Mouse (Mus musculus): Measurements from ENCODE around the gene Eif4b. TPM values are rescaled to one million over a fixed set of nuclear protein-coding genes. Genes with fewer than 3 reads are reported as not detected.

Gene Eif4b
- 137 and 140 TPM in 2 replicates for polyA plus RNA-seq (2015; fragmentation: Nextera tagmentation; extraction: Ambion mirVana)

- H3K36me3 ChIP-seq (ENCODE audit: insufficient read depth, low read length) = no peaks in the 10 kb centered on the region
- peak within 1 kb of the TSS; percentile 98 for H3K27ac ChIP-seq (ENCODE audit: low read length)
- peak within 1 kb of the TSS; percentile 97 for H3K4me3 ChIP-seq (ENCODE audit: low read length)
- peak within 1 kb of the TSS; percentile 82 for H3K4me2 ChIP-seq (replicated peaks; ENCODE audit: low read depth, low read length)
- WGBS = under 1% methylated on average over 53 of the region's 58 CpGs
- H3K9ac ChIP-seq (replicated peaks; ENCODE audit: low read length) = peak within 1 kb of the TSS; percentile 98
- peaks cover 24% of the 10 kb centered on the region for H3K4me1 ChIP-seq (ENCODE audit: insufficient read depth, low read length)
- H3K27me3 ChIP-seq (ENCODE audit: insufficient read depth, low read length) = no peaks in the 10 kb centered on the region
- H3K9me3 ChIP-seq (ENCODE audit: low read length) = no peaks in the 10 kb centered on the region
- peak; percentile 96 for ATAC-seq (ENCODE audit: low FRiP score, low TSS enrichment)
Measured at GRCm38 (mm10) chr15:102073559-102074069, at the start of gene Eif4b. Gene Eif4b, plus strand, starts transcription at chr15:102073773.

GRCm38 (mm10) chr15:102023888-102024287 lies 49.7 kb upstream of the Eif4b start:
- Histone ChIP-seq H3K4me2 (replicated peaks; ENCODE audit: low read depth, low read length) (no peak overlapping the region), H3K9ac (replicated peaks; ENCODE audit: low read length) (no peak overlapping the region), H3K4me3 (ENCODE audit: low read length) (no peak overlapping the region), H3K27ac (ENCODE audit: low read length) (peak overlapping the region; percentile 81), H3K9me3 (ENCODE audit: low read length) (no peaks in the 10 kb centered on the region), H3K27me3 (ENCODE audit: insufficient read depth, low read length) (peaks cover 9% of the 10 kb centered on the region; the same call in 1 of the 2 replicates), H3K4me1 (ENCODE audit: insufficient read depth, low read length) (peaks cover 28% of the 10 kb centered on the region), H3K36me3 (ENCODE audit: insufficient read depth, low read length) (no peaks in the 10 kb centered on the region)
- WGBS = 57% methylated on average over 8 of the region's 8 CpGs
- no peak for ATAC-seq (ENCODE audit: low FRiP score, low TSS enrichment)

DNA sequence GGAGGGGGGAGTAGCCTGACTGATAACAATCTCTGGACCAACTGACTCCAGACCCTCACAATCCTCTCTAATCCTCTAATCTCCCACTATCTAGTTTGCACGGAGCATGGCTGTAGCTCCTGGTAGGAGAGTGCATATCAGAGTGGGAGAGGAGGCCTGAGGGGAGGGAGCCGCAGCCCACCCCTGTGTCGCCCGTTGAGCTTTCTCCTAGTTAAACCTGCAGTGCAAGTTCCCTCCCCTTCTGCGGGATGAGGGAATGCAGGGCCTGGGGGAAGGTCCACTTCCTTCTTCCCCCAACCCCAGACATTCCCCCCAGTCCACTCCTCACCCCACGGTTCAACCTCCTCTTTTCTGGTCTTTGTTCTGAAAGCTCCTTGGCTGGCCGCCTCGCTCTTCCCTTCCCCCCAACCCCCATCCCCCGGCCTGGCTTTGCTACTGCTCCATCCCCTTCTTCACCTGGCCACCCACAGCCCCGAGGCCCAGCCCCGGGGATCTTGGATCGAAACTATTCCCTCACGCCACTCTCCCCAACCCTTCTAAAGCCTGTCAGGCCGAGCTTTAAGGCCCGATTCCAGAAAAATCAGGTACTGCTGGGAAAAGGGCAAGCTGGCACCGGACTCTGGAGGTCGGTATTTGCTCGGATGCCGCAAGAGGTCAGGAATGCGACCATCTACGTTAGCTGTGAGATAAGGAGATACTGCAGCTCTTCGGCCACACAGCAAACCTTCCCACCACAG lies 48.3 kb upstream of the Eif4b start:
- Histone ChIP-seq H3K9ac (replicated peaks; ENCODE audit: low read length) (peak overlapping the region; percentile 58), H3K4me1 (ENCODE audit: insufficient read depth, low read length) (peaks cover 28% of the 10 kb centered on the region), H3K27ac (ENCODE audit: low read length) (peak overlapping the region; percentile 81), H3K36me3 (ENCODE audit: insufficient read depth, low read length) (no peaks in the 10 kb centered on the region), H3K27me3 (ENCODE audit: insufficient read depth, low read length) (peaks cover 9% of the 10 kb centered on the region; the same call in 1 of the 2 replicates), H3K4me3 (ENCODE audit: low read length) (peak overlapping the region; percentile 20), H3K4me2 (replicated peaks; ENCODE audit: low read depth, low read length) (peak overlapping the region; percentile 44), H3K9me3 (ENCODE audit: low read length) (no peaks in the 10 kb centered on the region)
- peak; percentile 66 for ATAC-seq (ENCODE audit: low FRiP score, low TSS enrichment)
- WGBS = 8% methylated on average over 22 of the region's 22 CpGs

- no peak for ATAC-seq (ENCODE audit: low FRiP score, low TSS enrichment)
- Histone ChIP-seq H3K4me2 (replicated peaks; ENCODE audit: low read depth, low read length) (peak overlapping the region; percentile 44; the same call in 1 of the 2 replicates), H3K27ac (ENCODE audit: low read length) (peak overlapping the region; percentile 81), H3K4me1 (ENCODE audit: insufficient read depth, low read length) (peaks cover 28% of the 10 kb centered on the region), H3K9me3 (ENCODE audit: low read length) (no peaks in the 10 kb centered on the region), H3K36me3 (ENCODE audit: insufficient read depth, low read length) (peaks cover 3% of the 10 kb centered on the region; the same call in 1 of the 2 replicates), H3K4me3 (ENCODE audit: low read length) (peak overlapping the region; percentile 3; the same call in 1 of the 2 replicates), H3K27me3 (ENCODE audit: insufficient read depth, low read length) (peaks cover 9% of the 10 kb centered on the region; the same call in 1 of the 2 replicates), H3K9ac (replicated peaks; ENCODE audit: low read length) (no peak overlapping the region)
- 14% methylated on average over 12 of the region's 12 CpGs for WGBS
Measured at GRCm38 (mm10) chr15:102026430-102026829, 47.1 kb upstream of the Eif4b start.

- H3K4me3 ChIP-seq (ENCODE audit: low read length) = peak within 1 kb of the TSS; percentile 49
- H3K4me1 ChIP-seq (ENCODE audit: insufficient read depth, low read length) = peaks cover 28% of the 10 kb centered on the region
- peak within 1 kb of the TSS; percentile 60 for H3K4me2 ChIP-seq (replicated peaks; ENCODE audit: low read depth, low read length)
- under 1% methylated on average over 28 of the region's 28 CpGs for WGBS
- peak within 1 kb of the TSS; percentile 66 for H3K9ac ChIP-seq (replicated peaks; ENCODE audit: low read length)
- H3K36me3 ChIP-seq (ENCODE audit: insufficient read depth, low read length) = peaks cover 5% of the 10 kb centered on the region; the same call in 1 of the 2 replicates
- peaks cover 9% of the 10 kb centered on the region; the same call in 1 of the 2 replicates for H3K27me3 ChIP-seq (ENCODE audit: insufficient read depth, low read length)
- no peaks in the 10 kb centered on the region for H3K9me3 ChIP-seq (ENCODE audit: low read length)
- peak within 1 kb of the TSS; percentile 37; the same call in 1 of the 2 replicates for H3K27ac ChIP-seq (ENCODE audit: low read length)
- ATAC-seq (ENCODE audit: low FRiP score, low TSS enrichment) = peak; percentile 37; the same call in 1 of the 2 replicates
Measured at GRCm38 (mm10) chr15:102028040-102028439, 45.5 kb upstream of the Eif4b start, which contains the start of gene Krt18. Gene Krt18, plus strand, starts transcription at chr15:102028180.

- Histone ChIP-seq H3K27me3 (ENCODE audit: insufficient read depth, low read length) (no peaks in the 10 kb centered on the region), H3K9me3 (ENCODE audit: low read length) (no peaks in the 10 kb centered on the region), H3K27ac (ENCODE audit: low read length) (no peak overlapping the region), H3K4me3 (ENCODE audit: low read length) (no peak overlapping the region), H3K4me1 (ENCODE audit: insufficient read depth, low read length) (no peaks in the 10 kb centered on the region), H3K36me3 (ENCODE audit: insufficient read depth, low read length) (peaks cover 5% of the 10 kb centered on the region; the same call in 1 of the 2 replicates), H3K4me2 (replicated peaks; ENCODE audit: low read depth, low read length) (no peak overlapping the region), H3K9ac (replicated peaks; ENCODE audit: low read length) (no peak overlapping the region)
- ATAC-seq (ENCODE audit: low FRiP score, low TSS enrichment) = no peak
- 59% methylated on average over 16 of the region's 16 CpGs for WGBS
Measured at GRCm38 (mm10) chr15:102034121-102035053, 39.2 kb upstream of the Eif4b start.

- H3K27ac ChIP-seq (ENCODE audit: low read length) = no peak overlapping the region
- ATAC-seq (ENCODE audit: low FRiP score, low TSS enrichment) = no peak
- H3K4me3 ChIP-seq (ENCODE audit: low read length) = no peak overlapping the region
- H3K36me3 ChIP-seq (ENCODE audit: insufficient read depth, low read length) = no peaks in the 10 kb centered on the region
- no peaks in the 10 kb centered on the region for H3K4me1 ChIP-seq (ENCODE audit: insufficient read depth, low read length)
- H3K27me3 ChIP-seq (ENCODE audit: insufficient read depth, low read length) = no peaks in the 10 kb centered on the region
- no peak overlapping the region for H3K4me2 ChIP-seq (replicated peaks; ENCODE audit: low read depth, low read length)
- no peak overlapping the region for H3K9ac ChIP-seq (replicated peaks; ENCODE audit: low read length)
- H3K9me3 ChIP-seq (ENCODE audit: low read length) = no peaks in the 10 kb centered on the region
- 71% methylated on average over 4 of the region's 4 CpGs for WGBS
Measured at GRCm38 (mm10) chr15:102040277-102040676, 33.3 kb upstream of the Eif4b start.

GRCm38 (mm10) chr15:102041951-102042350 lies 31.6 kb upstream of the Eif4b start:
- WGBS = 31% methylated on average over 7 of the region's 7 CpGs
- Histone ChIP-seq H3K36me3 (ENCODE audit: insufficient read depth, low read length) (no peaks in the 10 kb centered on the region), H3K4me3 (ENCODE audit: low read length) (peak overlapping the region; percentile 17), H3K9ac (replicated peaks; ENCODE audit: low read length) (no peak overlapping the region), H3K9me3 (ENCODE audit: low read length) (no peaks in the 10 kb centered on the region), H3K4me1 (ENCODE audit: insufficient read depth, low read length) (no peaks in the 10 kb centered on the region), H3K27me3 (ENCODE audit: insufficient read depth, low read length) (no peaks in the 10 kb centered on the region), H3K4me2 (replicated peaks; ENCODE audit: low read depth, low read length) (peak overlapping the region; percentile 46), H3K27ac (ENCODE audit: low read length) (no peak overlapping the region)
- ATAC-seq (ENCODE audit: low FRiP score, low TSS enrichment) = no peak

- WGBS = 82% methylated on average over 3 of the region's 3 CpGs
- H3K27ac ChIP-seq (ENCODE audit: low read length) = no peak overlapping the region
- H3K4me1 ChIP-seq (ENCODE audit: insufficient read depth, low read length) = no peaks in the 10 kb centered on the region
- no peaks in the 10 kb centered on the region for H3K9me3 ChIP-seq (ENCODE audit: low read length)
- H3K36me3 ChIP-seq (ENCODE audit: insufficient read depth, low read length) = no peaks in the 10 kb centered on the region
- no peak overlapping the region for H3K9ac ChIP-seq (replicated peaks; ENCODE audit: low read length)
- no peak overlapping the region for H3K4me2 ChIP-seq (replicated peaks; ENCODE audit: low read depth, low read length)
- no peak overlapping the region for H3K4me3 ChIP-seq (ENCODE audit: low read length)
- no peak for ATAC-seq (ENCODE audit: low FRiP score, low TSS enrichment)
- H3K27me3 ChIP-seq (ENCODE audit: insufficient read depth, low read length) = no peaks in the 10 kb centered on the region
Measured at GRCm38 (mm10) chr15:102044745-102045144, 28.8 kb upstream of the Eif4b start.
